Mouse (Mus musculus) megakaryocyte progenitor cell, adult 5-6 weeks (primary cell): ENCODE data around the gene AL731706.2. TPM values are rescaled to one million over a fixed set of nuclear protein-coding genes. Genes with fewer than 3 reads are reported as not detected.

ENCODE experiments used
- total RNA-seq, 2 experiments: library from RNA; stranded (forward) in 1 of 2; stranded (reverse) in 1 of 2; fragments of 157-497, 149-512 nt in 1 of 2; fragments of 200-1000 nt in 1 of 2; gene quantifications; 2 replicates each; pipeline versions ENCODE4 v1.2.3 to v1.2.4; 2015 to 2017

Gene AL731706.2
- total RNA-seq, 2 experiments from 2014 or later: 24.7 TPM; not detected in 1

Other genes with a start within 250 kb of the AL731706.2 start
- gene Snap25, start 172.2 kb downstream of the AL731706.2 start, total RNA-seq (2015): not detected in 2 replicates
- not detected in 2 replicates for gene Snap25, start 172.2 kb downstream of the AL731706.2 start, total RNA-seq (2017)
- 7.8 and 8.3 TPM in 2 replicates for gene Slx4ip, start 5.5 kb upstream of the AL731706.2 start, total RNA-seq (2015)
- 4.6 and 6.2 TPM in 2 replicates for gene Slx4ip, start 5.5 kb upstream of the AL731706.2 start, total RNA-seq (2017)
- 5.8 and 20.7 TPM in 2 replicates for gene AL731706.1, start 5.7 kb upstream of the AL731706.2 start, total RNA-seq (2015)
- 9.9 and 21.6 TPM in 2 replicates for gene AL731706.1, start 5.7 kb upstream of the AL731706.2 start, total RNA-seq (2017)
- 19.4 and 28.2 TPM in 2 replicates for gene Mkks, start 5.7 kb upstream of the AL731706.2 start, total RNA-seq (2015)
- 6.6 and 8.7 TPM in 2 replicates for gene Mkks, start 5.7 kb upstream of the AL731706.2 start, total RNA-seq (2017)
- gene Jag1, start 231.0 kb upstream of the AL731706.2 start, total RNA-seq (2015): 0.62 and 0.76 TPM in 2 replicates
- 0.81 and 1.00 TPM in 2 replicates for gene Jag1, start 231.0 kb upstream of the AL731706.2 start, total RNA-seq (2017)